Mouse (Mus musculus) gastrocnemius, postnatal 14 days (tissue): ENCODE measurements at regions not wholly inside any gene's neighbourhood (a gene's known extent, or its start where the extent isn't known, plus 50 kb on each side); places are given as distances from the start of the nearest gene placed in this dataset.
"Not testable (repeated sequence)": the region's sequence is repeated elsewhere in the genome, so short reads cannot be mapped to it uniquely, and the experiment has no call there.

Experiments used
- DNase-seq: peaks from one replicate; pipeline ENCODE4 v3.0.0; 2021; ENCODE audit warnings: mixed read lengths
- intact Hi-C: fragments of 180-260 bp; cut with DNase I; formaldehyde crosslinking; loops from one replicate; pipeline ENCODE4 v1.15.1; 2025; ENCODE audit warnings: low total_unique reads

DNA sequence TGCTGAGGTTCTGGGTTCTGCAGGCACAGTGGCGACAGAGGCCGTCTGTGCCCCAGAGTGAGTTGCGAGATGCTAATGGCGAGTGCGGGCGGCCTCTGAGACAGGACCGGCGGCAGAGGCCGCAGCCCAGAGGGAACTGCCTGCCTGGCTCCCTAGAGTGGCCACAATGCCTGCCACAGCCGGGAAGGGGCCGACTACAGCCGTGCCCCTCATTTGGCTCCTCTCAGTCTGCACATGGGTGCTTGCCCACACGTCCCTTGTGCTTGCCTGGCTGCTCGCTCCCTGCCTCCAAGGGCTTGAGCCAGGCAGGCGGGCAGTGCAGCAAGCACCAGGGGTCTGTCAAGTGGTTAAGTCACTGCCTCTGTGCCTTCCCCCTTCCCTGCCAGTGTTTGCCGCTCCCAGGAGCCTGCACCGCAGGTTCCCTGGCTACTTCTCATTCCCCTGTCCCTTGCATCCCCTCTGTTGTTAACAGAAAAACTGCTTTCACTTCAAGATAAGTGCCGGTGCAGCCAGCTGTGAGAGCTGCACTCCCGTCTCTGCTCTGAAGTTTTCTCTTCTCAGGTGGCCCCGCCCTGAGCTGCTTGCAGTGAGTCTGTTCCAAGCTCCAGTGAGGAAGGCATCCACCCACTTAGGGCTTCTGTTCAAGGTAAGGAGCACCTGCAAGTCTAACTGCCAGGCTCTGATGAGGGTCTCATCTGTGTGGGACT, 64.1 kb upstream of the Tgm3 start:
- DNase-seq, result no peak
- intact Hi-C loops, result no loop called here

- intact Hi-C loops, DNase-seq: not testable (repeated sequence)
Observed at GRCm38 (mm10) chr2:129949786-129950185, 62.4 kb upstream of the Tgm3 start.

DNA sequence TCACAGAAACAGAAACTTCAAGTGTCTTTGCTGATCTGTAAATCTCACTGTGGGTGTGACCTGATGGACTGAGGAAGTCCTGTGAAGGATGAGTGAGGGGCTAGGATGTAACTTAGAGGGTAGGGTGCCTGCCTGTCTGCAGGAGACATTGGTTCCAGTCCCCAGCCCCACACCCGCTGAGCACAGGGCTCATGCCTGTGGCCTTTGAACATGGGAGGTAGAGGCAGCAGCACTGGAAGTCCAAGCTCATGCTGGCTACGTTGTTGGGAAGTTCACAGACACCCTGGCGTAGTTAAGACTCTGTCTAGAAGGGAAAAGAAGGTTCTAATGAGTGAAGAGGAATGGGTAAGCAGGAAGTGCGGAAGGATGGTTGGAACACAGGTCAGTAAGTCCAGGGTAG, 59.7 kb upstream of the Tgm3 start:
- intact Hi-C loops, result no loop called here
- DNase-seq, result no peak

GRCm38 (mm10) chr2:129955260-129955691, 56.9 kb upstream of the Tgm3 start:
- no peak for DNase-seq
- intact Hi-C loops, result no loop called here

GRCm38 (mm10) chr2:129958120-129958519, 54.0 kb upstream of the Tgm3 start:
- intact Hi-C loops, result no loop called here
- no peak for DNase-seq

GRCm38 (mm10) chr2:129960364-129960763, 51.8 kb upstream of the Tgm3 start:
- intact Hi-C loops, result no loop called here

DNA sequence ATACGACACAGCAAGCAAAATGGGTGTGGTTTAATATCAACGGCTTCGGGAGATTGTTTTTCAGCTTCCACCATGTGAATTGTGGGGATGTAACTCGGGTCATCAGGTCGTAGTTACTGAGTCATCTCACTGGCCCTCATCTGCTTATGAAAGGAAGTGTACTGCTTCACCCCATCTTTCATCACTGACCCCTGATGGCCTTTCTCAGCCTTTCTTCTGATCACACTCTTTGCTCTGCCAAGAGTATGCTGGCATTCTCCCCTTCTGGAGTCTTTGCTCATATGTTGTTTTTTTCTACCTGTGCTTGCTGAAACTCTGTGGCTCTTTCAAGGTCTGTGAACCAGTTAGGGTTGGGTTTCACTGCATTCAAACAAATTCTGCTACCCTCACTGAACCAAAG, 50.6 kb upstream of the Tgm3 start:
- DNase-seq, result no peak
- intact Hi-C loops, result no loop called here

More at GRCm38 (mm10) chr2:129960364-129960763, 51.8 kb upstream of the Tgm3 start:
- DNase-seq, result no peak
